Mouse (Mus musculus) mature B cell (primary cell): ENCODE data around the gene Snrnp70.
"Not testable (repeated sequence)": the region's sequence is repeated elsewhere in the genome, so short reads cannot be mapped to it uniquely, and the experiment has no call there.

ENCODE experiments used
- in situ Hi-C: fragments of 300-500 bp; cut with MboI; formaldehyde crosslinking; loops from 2 replicates; pipeline ENCODE4 v1.14.3; 2019

Gene Snrnp70

DNA sequence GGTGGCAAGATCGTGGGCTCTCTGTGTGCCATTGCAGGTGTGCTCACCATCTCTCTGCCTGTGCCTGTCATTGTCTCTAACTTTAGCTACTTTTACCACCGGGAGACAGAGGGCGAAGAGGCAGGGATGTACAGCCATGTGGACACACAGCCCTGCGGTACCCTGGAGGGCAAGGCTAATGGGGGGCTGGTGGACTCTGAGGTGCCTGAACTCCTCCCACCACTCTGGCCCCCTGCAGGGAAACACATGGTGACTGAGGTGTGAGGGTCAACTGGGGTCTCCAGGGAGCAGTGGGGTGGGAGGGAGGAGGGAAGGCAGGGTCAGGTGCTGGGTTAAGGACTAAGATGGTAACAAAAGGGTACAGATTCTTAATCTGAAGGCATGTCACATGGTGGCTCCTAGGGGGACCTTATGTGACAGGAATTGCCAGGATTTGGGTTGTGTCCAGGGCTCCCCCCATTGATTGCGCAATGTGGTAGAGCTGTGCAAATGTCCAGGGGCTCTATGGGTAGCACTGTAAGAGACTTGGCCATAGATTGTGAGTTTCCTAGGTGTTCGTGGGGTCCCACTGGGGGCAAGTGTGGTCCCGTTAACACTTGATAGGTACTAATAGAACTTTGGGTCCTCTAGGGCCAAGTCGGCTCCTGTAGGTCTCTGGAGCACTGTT, 14.1 kb upstream of the Snrnp70 start:
- in situ Hi-C loops = no loop called here

DNA sequence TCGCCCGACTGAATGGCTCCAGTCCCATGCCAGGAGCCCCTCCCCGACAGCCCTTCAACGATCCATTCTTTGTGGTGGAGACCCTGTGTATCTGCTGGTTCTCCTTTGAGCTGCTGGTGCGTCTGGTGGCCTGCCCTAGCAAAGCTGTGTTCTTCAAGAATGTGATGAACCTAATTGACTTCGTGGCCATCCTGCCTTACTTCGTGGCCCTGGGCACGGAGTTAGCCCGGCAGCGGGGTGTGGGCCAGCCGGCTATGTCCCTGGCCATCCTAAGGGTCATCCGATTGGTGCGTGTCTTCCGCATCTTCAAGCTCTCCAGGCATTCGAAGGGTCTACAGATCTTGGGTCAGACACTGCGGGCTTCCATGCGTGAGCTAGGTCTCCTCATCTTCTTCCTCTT, 13.4 kb upstream of the Snrnp70 start:
- in situ Hi-C loops = no loop called here

DNA sequence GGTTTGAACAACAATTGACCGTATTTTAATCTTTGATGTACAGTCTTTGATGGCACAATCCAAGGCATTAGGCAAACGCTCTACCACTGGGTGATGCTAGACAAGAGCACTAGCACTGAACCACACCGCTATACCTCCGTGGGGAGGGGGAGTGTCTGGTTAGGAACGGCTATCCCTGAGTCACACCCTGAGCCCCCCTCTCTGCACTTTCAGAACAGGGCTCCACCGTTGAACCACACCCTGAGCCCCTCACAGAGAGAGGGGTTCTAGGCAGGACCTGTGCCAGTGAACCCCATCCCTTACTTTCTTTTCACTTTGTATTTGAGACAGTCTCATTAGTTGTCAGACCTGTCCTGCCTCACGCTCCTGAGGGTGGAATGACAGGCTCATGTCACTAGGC, 12.8 kb upstream of the Snrnp70 start:
- in situ Hi-C loops = no loop called here

DNA sequence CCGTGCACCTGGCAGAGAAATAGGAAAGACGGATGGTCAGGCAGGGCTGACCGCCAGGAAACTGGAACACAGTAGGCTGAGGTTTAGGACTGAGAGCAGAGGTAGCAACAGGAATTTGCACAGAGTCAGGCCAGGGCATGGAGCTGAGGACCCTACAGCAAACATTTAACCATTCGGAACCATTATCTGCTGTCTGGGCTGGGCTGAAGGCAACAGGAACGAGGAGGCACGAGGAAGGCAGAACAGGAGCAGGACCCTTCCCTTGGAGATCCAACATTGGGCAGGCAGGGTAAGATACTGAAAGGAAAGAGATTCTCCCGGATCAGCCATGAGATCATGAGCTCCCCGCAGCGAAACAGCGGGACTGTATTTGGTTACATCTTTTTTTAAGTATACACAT, 12.3 kb upstream of the Snrnp70 start:
- in situ Hi-C loops = no loop called here

DNA sequence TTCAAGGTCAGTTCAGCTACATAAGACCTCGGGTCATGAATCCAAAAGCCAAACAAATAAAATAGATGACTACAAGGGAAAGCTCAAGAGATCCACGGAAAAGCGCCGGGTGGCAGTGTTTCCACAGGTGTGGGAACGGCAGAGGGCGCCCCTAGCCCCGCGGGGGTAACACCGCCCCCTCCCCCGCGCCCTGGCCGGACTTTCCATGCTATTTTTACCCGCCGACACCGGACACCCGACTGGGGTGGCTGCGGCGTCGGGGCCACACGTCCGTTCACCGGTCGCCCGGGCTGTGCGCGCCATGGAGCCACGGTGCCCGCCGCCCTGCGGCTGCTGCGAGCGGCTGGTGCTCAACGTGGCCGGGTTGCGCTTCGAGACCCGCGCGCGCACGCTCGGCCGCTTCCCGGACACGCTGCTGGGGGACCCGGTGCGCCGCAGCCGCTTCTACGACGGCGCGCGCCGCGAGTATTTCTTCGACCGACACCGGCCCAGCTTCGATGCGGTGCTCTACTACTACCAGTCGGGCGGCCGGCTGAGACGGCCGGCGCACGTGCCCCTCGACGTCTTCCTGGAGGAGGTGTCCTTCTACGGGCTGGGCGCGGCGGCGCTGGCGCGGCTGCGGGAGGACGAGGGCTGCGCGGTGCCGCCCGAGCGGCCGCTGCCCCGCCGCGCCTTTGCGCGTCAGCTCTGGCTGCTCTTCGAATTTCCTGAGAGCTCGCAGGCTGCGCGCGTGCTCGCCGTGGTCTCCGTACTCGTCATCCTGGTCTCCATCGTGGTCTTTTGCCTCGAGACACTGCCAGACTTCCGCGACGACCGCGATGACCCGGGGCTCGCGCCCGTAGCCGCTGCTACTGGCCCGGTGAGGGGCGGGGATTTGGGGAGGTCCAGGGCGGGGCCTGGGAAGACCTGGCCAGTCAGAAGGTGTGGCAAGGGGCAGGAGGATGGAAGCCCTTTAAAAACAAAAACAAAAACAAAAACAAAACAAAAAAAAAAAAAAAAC, 10.9 kb upstream of the Snrnp70 start:
- in situ Hi-C loops = no loop called here

DNA sequence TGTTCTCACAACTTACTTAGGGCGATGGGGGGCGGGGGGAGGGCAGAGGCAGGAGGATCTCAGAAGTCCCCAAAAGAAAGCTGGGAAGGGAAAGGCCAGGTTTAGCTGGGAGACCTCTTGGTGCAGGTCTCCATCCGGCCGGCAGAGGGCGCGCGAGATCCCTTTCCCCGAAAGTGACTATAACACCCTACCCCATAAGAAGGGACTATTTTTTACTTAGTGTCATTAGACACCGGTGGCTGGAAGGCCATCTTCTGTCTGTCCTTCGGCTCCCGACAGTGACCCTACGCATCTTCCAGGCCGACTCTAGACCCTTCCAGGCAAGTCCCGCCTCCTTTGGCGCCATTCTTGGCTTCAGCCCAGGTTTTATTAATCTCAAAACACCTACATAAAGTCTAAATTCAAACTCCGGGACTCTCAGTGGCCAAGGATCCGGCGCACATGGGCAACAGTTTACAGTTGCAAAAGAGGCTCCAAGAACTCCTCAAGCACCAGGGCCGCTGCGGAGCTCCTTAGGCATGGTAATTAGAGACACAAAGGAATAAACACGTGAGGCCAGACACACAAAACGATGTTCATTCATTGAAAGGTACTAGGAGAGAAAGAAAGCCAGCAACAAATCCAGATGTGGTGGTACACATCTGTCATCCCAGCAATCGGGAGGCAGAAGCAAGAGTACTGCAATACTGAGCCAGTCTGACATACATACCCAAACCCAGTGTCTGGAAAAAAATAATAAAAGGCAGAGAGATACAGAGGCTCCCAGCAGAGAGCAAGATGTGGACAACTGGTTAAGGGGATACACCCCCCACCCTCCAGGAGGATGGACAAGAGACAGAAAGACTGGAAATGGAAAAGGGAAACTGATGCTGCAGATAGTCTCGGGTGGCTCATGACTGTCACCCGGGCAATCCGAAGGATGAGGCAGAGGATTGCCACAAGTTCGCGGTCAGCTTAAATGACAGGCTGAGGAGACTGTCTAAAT, 9.8 kb upstream of the Snrnp70 start, which contains the start of gene Kcna7:
Kcna7 (plus strand) TSS at position 563 of the 985 bp plus-strand sequence.
- in situ Hi-C loops = no loop called here

DNA sequence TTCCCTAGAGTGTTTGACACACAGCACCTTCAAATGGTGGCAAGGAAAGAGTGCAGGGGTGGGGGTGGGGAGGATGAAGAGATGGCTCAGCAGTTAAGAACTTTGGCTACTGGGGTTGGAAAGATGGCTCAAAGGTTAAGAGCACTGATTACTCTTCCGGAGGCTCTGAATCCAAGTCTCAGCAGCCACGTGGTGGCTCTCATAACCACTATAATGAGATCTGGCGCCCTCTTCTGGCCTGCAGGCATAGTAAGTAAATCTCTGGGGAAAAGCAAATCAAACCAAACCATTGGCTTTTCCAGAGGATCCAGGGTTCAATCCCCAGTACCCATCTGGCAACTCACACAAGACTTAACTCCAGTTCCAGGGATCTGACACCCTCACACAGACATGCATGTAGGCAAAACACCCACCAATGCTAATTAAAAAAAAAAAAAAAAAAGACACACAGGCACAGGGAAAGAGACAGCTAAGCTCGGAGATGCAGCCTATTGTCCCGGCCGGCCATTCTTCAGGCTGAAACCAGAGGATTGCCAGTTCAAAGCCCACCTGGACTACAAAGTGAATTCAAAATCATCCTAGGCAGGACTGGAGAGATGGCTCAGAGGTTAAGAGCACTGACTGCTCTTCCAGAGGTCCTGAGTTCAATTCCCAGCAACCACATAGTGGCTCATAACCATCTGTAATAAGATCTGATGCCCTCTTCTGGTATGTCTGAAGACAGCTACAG, 8.2 kb upstream of the Snrnp70 start:
- in situ Hi-C loops = no loop called here

DNA sequence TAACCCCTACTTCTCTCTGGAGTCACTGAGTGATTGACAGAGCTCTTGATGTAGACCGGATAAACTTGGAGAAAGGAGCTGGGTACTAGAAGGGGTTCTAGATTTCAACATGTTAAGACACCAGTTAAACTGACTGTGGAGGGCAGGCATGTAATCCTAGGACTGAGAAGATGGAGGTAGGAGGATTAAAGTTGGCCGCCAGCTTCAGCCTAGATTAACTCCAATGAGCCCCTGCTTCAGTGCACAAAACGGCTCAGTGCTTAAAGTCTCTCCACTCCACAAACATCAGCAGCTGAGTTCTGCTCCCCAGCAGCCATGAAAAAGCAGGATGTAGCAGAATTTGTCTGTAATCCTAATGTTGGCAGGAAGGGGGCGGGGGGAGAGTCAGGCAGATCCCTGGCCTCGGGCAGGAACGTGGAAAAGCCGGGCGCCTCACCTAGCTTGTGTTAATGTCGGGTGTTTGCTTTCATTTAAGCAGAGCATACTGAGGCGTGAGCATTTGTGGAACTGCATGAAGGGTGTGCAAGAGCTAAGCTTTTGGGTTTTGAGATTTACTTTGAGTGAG, 6.1 kb upstream of the Snrnp70 start:
- in situ Hi-C loops = no loop called here

DNA sequence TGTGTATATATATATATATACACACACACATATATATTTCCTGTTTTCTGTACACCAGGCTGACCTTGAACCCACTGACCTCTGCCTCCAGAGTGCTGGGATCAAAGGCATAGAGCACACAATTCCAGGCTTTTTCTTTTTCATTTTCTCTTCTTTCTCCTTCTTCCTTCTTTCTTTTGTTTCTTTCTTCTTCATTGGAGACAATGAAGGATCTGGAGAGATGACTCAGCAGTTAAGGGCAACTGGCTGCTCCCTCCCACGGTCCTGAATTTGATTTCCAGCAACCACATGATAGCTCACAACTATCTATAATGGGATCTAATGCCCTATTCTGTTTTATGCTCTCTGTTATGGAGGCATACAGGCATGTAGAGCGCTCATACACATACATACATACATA, 1.2 kb upstream of the Snrnp70 start:
- in situ Hi-C loops = no loop called here

DNA sequence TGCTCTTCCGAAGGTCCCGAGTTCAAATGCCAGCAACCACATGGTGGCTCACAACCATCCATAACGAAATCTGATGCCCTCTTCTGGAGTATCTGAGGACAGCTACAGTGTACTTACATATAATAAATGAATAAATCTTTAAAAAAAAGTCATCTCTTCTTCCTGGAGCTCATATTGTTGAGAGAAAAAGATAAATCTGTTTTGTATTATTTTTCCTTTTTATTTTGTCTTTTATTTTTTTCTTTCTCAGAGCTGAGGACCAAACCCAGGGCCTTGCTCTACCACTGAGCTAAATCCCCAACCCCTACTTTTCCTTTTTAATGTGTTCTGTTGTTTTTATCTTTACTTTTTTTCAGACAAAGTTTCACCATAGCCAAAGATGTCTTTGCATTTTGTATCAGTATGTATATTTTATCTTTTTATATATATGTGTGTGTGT, 814 bp upstream of the Snrnp70 start:
- in situ Hi-C loops = not testable (repeated sequence)

DNA sequence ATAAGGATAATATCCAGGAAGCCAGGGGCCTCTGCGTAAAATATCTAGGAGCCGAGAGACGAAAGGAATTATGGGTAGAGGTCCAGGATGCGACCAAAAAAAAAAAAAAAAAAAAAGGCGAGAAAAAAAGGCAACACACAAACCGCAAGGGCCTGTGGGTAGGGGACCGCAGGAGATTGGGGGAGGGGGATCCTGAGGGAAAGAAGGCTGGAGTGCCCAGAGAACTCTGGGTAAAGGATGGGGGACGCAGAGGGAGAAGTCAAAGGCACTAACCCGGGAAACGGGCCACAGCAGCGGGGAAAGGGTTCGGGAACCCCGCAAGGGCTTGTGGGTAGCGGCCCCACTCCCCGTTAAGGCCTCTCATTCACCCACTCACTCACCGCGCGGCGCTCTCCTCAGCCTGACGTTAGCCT, 407 bp downstream of the Snrnp70 start:
- in situ Hi-C loops = no loop called here

GRCm38 (mm10) chr7:45386077-45386476, 9.5 kb downstream of the Snrnp70 start:
- in situ Hi-C loops = no loop called here

DNA sequence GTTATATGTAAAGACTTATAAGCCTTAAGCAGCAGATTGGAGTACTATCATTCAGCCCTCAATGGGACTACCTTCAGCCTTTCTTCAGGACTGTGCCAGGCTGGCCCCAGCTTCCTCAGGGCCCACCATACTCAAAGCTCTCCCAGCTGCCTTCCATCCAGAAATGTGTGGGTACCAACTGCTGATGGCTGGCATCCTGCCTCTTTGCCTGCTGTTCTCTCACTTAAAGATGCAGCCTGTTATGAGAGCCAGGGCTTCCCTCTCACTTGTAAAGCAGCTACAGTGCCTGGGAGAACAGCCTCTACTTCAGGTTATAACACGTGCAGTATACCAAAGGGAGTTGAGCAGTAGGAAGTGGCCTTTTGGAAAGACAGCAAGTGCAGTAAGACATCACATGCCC, 19.5 kb downstream of the Snrnp70 start:
- in situ Hi-C loops = no loop called here

- in situ Hi-C loops = no loop called here
Observed at GRCm38 (mm10) chr7:45374620-45375019, 20.9 kb downstream of the Snrnp70 start.

DNA sequence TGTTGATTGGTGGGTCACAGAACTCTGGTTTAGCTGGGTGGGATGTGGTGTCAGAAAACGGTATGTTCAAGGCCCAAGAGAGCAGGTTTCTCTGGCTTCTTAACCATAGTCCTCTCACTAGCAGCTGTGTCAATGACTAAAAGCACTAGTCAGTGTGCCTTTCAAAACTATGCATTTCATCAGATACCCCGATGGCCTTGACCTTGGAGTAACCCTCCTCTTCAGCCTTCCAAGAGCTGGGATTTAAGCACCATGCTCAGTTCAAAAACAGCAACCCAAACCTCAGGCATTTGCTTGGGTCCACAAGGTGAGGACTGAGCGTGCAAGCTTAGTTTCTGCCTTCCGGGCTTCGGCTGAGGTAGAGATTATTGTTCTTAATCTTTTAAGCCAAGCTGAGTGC, 23.2 kb downstream of the Snrnp70 start:
- in situ Hi-C loops = no loop called here

DNA sequence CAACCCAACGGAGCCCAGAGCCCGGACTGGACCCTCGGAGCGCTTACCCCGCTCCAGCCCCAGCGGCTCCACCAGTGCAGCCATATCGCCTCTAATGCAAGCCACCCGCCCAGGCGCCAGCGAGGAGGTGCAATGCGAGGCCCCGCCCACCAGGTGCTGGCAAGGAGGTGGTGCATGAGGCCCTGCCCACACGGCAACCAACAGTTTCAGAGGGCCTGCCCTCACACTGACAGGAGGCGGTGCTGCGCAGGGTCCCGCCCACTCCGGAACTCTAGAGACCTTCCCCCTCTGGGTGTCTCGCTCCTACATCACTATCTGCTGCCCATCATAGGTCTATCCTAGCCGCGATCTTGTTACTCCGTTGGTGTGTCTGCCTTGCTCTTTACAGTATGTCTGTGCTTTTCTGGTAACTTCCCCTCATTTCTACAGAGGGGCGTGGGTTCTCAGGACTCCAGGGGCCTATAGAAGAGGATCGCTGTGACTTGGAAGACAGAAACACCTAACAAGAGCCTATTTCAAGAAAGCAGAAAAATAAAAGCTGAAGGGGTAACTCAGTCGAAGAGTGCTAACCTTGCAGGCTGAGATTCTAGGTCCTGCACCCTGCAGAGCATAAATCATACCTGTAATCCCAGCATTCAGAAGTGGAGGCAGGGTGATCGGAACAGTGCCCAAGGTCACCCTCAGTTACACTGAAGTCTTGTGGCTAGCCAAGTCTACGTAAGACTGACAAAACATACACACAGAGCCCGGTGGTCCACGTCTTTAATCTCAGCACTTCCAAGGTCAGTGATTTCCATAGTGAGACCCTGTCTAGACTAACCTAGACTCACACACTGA, 24.8 kb downstream of the Snrnp70 start, which contains the start of gene Lin7b:
Lin7b (minus strand) TSS at position 109 of the 837 bp plus-strand sequence.
- in situ Hi-C loops = no loop called here

DNA sequence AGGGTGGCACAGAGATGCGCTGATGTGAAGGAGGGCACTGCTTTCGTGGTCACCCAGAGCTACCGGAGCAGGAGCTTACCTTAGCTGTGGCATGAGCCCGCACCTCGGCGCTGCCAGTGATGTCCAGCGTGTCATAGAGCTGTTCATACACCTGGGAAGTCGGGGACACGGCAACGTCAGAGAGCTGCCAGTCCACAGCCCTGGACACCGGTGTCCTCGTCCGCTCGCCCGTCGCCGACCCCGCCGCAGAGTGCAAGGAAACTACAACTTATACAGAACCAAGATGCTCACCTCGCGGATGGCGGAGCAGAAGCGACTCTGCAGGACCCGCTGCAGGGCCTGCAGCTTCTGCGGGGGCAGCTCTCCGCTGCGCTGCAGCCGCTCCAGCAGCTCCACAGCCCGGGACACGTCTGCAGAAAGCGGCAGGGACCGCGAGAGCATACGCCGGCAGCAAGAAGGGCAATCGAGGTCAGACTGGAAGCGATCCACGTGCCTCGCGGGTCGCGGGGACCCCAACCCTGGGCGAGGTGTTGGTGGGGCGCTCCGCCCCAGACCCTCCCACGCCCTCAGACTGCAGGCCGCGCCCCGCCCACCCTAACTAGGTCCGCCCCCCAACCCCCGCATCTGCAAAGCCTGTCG, 25.6 kb downstream of the Snrnp70 start:
- in situ Hi-C loops = no loop called here

GRCm38 (mm10) chr7:45369022-45369745, 26.4 kb downstream of the Snrnp70 start:
- in situ Hi-C loops = no loop called here
